Mouse (Mus musculus) forebrain, postnatal 0 days (tissue): ENCODE data around the gene Zfp385b. TPM values are rescaled to one million over a fixed set of nuclear protein-coding genes. Genes with fewer than 3 reads are reported as not detected.

Experiments used
- ATAC-seq: fragments of 200-750 bp; cut with Nextera tagmentation; 2 replicates; pipeline ENCODE4 v1.8.0; 2017; ENCODE audit warnings: mild to moderate bottlenecking, moderate library complexity
- DNase-seq: peaks from one replicate; pipeline ENCODE4 v3.0.0-alpha.2; 2015
- H3K27ac ChIP-seq: fragments of 300-500 bp; sonication (generic); 2 replicates; pipeline ENCODE4 v1.5.1; 2014; ENCODE audit warnings: low read depth, mild to moderate bottlenecking, antibody characterized with exemption, low read length, moderate library complexity, mixed read lengths
- H3K27me3 ChIP-seq: fragments of 300-500 bp; sonication (generic); 2 replicates; pipeline ENCODE4 v1.6.1; 2014; ENCODE audit warnings: mild to moderate bottlenecking, low read length, mixed read lengths; ENCODE audit not compliant: insufficient read depth
- H3K36me3 ChIP-seq: fragments of 300-500 bp; sonication (generic); 2 replicates; pipeline ENCODE4 v1.6.1; 2014; ENCODE audit warnings: mild to moderate bottlenecking, moderate library complexity; ENCODE audit not compliant: insufficient read depth
- H3K4me1 ChIP-seq: fragments of 300-500 bp; sonication (generic); 2 replicates; pipeline ENCODE4 v1.6.1; 2014; ENCODE audit warnings: antibody characterized with exemption; ENCODE audit not compliant: insufficient read depth
- H3K4me2 ChIP-seq: fragments of 300-500 bp; sonication (generic); 2 replicates; pipeline ENCODE4 v1.6.1; 2014; ENCODE audit warnings: low read depth, mild to moderate bottlenecking, moderate library complexity
- H3K4me3 ChIP-seq: fragments of 300-500 bp; sonication (generic); 2 replicates; pipeline ENCODE4 v1.5.1; 2014; ENCODE audit warnings: low read depth, low read length, mixed read lengths
- H3K9ac ChIP-seq: fragments of 300-500 bp; sonication (generic); 2 replicates; pipeline ENCODE4 v1.6.1; 2014; ENCODE audit warnings: mild to moderate bottlenecking
- H3K9me3 ChIP-seq: fragments of 300-500 bp; sonication (generic); 2 replicates; pipeline ENCODE4 v1.6.1; 2016; ENCODE audit warnings: low read length
- CTCF ChIP-seq: sonication (generic); IDR thresholded peaks from 2 replicates; pipeline ENCODE4 v1.5.1; 2016; ENCODE audit warnings: antibody characterized with exemption, control low read depth, low read depth
- WGBS: fragments of 180-500 bp; shearing (Covaris S2); extraction: QIAGEN DNeasy Blood & Tissue Kit; methylation state at CpG from one replicate; pipeline ENCODE4 v1.1.7; 2014; 5-methylcytosine and 5-hydroxymethylcytosine counted together
- polyA plus RNA-seq: library from polyadenylated mRNA; unstranded; fragments of >200 nt; fragmentation: Nextera tagmentation; extraction: Ambion mirVana; gene quantifications from 2 replicates; pipeline ENCODE4 v1.2.1, GENCODE M21; 2015
- total RNA-seq: library from RNA; depleted of rRNA; stranded (reverse); fragments of >200 nt; gene quantifications from 2 replicates; pipeline ENCODE4 v1.2.3, GENCODE M21; 2014

Gene Zfp385b
- total and polyA plus RNA-seq, 2 experiments from 2014 or later = 10.0 to 20.4 TPM

DNA sequence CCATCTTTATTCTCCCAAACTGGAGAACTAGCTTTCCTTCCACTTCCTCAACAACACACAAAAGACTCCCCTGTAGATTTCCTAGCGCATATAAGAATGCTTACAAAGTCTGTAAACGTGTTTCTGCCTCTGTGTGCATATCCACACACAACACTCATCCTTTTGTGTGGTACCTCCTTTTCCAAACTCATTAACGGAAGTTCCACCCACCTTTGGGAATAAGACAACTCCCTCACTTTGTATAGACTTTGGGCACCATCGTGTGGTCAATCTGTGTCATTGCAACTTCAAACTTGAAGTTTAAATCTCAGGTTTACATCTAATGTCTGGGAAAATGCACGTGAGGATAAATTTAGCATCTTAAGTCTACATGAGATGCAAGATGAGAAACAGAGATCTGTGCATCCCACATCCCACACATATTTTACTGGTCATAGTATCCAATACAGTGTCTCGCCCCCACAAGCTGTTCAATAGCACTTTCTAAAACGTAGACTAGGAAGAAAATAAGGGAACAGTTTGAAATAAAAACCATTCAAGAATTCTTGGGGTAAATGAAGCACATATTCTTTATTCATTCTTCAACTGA is 110.1 kb downstream of the Zfp385b start:
- Histone ChIP-seq H3K4me3 (no peak overlapping the region), H3K27me3 (no peaks in the 10 kb centered on the region), H3K36me3 (no peaks in the 10 kb centered on the region), H3K9ac (no peak overlapping the region), H3K4me1 (no peaks in the 10 kb centered on the region), H3K4me2 (peak overlapping the region; percentile 33), H3K27ac (no peak overlapping the region), H3K9me3 (no peaks in the 10 kb centered on the region)
- peak; percentile 83 for ATAC-seq
- 23% methylated on average over 7 of the region's 7 CpGs for WGBS
- TF ChIP-seq CTCF = peak; percentile 96
- DNase-seq = peak; percentile 87

DNA sequence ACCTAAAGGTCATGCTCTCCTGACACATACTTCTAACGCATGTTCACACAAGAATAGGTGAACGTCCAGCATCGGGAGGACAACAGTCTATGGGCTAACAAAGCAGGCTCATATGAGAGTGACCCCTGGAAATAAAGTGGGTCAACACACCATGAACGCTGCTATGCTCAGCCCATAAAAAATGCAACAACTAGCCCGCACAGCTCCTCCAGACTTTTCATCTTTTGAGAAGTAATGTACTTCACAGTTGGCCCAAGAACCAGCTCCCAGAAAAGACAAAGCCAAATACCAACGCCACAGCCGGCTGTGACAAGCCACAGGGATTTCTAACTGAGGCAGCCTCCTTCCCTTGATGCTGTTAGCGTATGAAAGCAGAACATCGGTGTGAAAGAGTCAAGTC is 112.3 kb downstream of the Zfp385b start:
- Histone ChIP-seq H3K27ac (no peak overlapping the region), H3K27me3 (no peaks in the 10 kb centered on the region), H3K4me3 (no peak overlapping the region), H3K4me1 (peaks cover 5% of the 10 kb centered on the region; the same call in 1 of the 2 replicates), H3K36me3 (no peaks in the 10 kb centered on the region), H3K9me3 (no peaks in the 10 kb centered on the region), H3K4me2 (no peak overlapping the region), H3K9ac (no peak overlapping the region)
- no peak for ATAC-seq
- no peak for TF ChIP-seq CTCF
- DNase-seq = no peak
- 52% methylated on average over 9 of the region's 9 CpGs for WGBS

DNA sequence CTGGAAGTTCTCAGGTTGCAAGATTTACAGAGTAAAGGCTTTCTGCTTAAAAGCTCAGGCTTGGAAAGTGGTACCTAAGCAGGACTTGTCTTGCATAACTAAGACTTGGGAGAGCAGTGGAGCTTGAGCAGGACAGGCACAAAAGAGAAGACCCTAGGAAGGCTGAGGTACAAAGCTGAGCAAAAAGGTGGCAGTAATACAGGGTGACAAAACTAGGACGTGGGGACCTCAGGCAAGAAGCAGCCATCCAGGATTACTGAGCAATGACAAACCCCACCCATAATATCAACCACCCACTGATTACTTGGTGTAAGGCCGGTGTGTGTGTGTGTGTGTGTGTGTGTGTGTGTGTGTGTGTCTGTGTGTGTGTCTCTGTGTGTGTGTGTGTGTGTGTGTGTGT is 114.0 kb downstream of the Zfp385b start:
- Histone ChIP-seq H3K36me3 (no peaks in the 10 kb centered on the region), H3K9me3 (no peaks in the 10 kb centered on the region), H3K27me3 (no peaks in the 10 kb centered on the region), H3K4me2 (no peak overlapping the region), H3K9ac (no peak overlapping the region), H3K27ac (no peak overlapping the region), H3K4me3 (no peak overlapping the region), H3K4me1 (peaks cover 5% of the 10 kb centered on the region; the same call in 1 of the 2 replicates)
- TF ChIP-seq CTCF = no peak
- ATAC-seq (no peak), DNase-seq (no peak)
- WGBS = 83% methylated on average over 2 of the region's 2 CpGs

DNA sequence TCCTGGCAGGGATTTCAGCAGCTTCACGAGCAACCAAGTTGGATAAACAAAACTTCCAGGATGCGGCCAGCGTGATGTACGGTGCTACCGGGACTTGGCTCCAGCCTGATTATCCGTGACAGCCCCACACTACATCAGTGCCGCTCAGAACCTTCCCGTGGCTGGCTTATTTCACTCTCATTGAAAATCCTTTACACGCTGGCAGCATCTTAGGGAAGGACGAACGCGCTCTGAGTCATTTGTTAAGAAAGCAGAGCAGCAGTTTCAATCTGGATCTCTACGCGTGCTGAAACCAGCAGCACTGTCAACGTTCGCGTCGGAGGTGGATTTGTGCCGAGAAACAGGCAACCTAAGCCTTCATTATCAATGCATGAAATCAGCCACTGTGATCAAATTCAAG is 116.4 kb downstream of the Zfp385b start:
- WGBS = 7% methylated on average over 19 of the region's 19 CpGs
- ATAC-seq (peak; percentile 88), DNase-seq (peak; percentile 81)
- peak overlapping the region; percentile 59 for H3K4me2 ChIP-seq
- peak overlapping the region; percentile 48 for H3K9ac ChIP-seq
- no peak for TF ChIP-seq CTCF
- H3K9me3 ChIP-seq = no peaks in the 10 kb centered on the region
- peak overlapping the region; percentile 60 for H3K27ac ChIP-seq
- peaks cover 5% of the 10 kb centered on the region; the same call in 1 of the 2 replicates for H3K4me1 ChIP-seq
- H3K36me3 ChIP-seq = no peaks in the 10 kb centered on the region
- H3K4me3 ChIP-seq = peak overlapping the region; percentile 42
- no peaks in the 10 kb centered on the region for H3K27me3 ChIP-seq

DNA sequence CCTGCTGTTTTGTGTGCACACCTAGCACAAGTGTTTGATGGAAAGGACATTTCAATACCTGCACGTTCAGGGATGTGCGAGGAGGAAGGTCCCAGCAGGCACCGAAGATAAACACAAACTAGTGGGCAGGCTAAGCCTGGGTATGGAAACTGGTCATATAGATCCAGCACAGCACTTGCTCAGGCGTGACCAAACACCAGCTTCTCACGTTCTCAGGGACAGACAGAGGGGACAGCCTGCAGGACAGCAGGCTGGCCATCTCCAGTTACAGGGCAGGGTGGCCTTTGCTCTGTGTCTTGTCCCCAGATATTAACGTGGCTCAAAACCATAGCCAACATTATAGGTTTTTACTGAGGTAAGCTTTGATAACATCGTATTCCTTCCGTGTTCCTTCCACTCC is 128.3 kb downstream of the Zfp385b start:
- no peak overlapping the region for H3K27ac ChIP-seq
- ATAC-seq (no peak), DNase-seq (no peak)
- no peak overlapping the region for H3K4me2 ChIP-seq
- H3K27me3 ChIP-seq = no peaks in the 10 kb centered on the region
- H3K9me3 ChIP-seq = no peaks in the 10 kb centered on the region
- H3K4me3 ChIP-seq = no peak overlapping the region
- no peaks in the 10 kb centered on the region for H3K36me3 ChIP-seq
- no peaks in the 10 kb centered on the region for H3K4me1 ChIP-seq
- WGBS = 78% methylated on average over 8 of the region's 8 CpGs
- no peak overlapping the region for H3K9ac ChIP-seq
- TF ChIP-seq CTCF = no peak

DNA sequence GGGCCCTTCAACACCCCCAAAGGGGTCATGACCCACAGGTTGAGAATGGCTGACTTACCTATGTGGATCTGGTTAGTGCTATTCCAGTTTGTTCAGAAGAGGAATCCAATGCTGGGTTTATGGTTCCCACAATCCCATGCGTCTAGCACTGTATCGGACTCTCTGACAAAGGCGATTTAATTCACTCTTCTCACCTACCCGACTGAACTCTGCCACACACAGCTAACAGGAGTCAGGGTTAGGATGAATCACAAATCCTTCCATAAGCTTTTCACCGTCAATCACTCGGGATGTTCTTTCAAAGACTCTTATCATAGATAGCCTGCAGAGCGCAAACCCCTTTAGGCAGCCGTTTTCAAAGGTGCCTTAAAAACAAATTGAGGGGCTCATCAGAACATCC is 129.1 kb downstream of the Zfp385b start:
- Histone ChIP-seq H3K4me3 (no peak overlapping the region), H3K27ac (no peak overlapping the region), H3K36me3 (no peaks in the 10 kb centered on the region), H3K27me3 (no peaks in the 10 kb centered on the region), H3K4me1 (no peaks in the 10 kb centered on the region), H3K4me2 (no peak overlapping the region), H3K9ac (no peak overlapping the region), H3K9me3 (no peaks in the 10 kb centered on the region)
- DNase-seq (no peak), ATAC-seq (no peak)
- WGBS = 72% methylated on average over 8 of the region's 8 CpGs
- TF ChIP-seq CTCF = no peak

DNA sequence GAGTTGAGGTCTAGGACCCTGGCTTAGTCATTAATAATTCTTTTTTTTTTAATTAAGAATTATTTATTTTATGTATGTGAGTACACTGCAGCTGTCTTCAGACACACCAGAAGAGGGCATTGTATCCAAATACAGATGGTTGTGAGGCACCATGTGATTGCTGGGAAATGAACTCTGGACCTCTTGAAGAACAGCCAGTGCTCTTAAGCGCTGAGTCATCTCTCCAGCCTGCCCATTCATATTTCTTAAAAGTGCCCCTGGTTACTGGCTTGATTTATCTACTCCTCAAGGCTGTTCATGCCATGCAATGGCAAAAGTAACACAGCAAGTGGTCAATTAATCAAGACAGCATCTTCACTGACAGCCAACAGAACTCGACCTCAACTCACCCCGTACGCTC is 130.8 kb downstream of the Zfp385b start:
- Histone ChIP-seq H3K9ac (no peak overlapping the region), H3K27me3 (no peaks in the 10 kb centered on the region), H3K9me3 (no peaks in the 10 kb centered on the region), H3K36me3 (no peaks in the 10 kb centered on the region), H3K27ac (no peak overlapping the region), H3K4me3 (no peak overlapping the region), H3K4me2 (no peak overlapping the region), H3K4me1 (no peaks in the 10 kb centered on the region)
- WGBS = 94% methylated on average over 4 of the region's 4 CpGs
- TF ChIP-seq CTCF = no peak
- ATAC-seq (no peak), DNase-seq (no peak)
